Mouse (Mus musculus): ENCODE measurements around the gene Pnrc1. TPM values are rescaled to one million over a fixed set of nuclear protein-coding genes. Genes with fewer than 3 reads are reported as not detected.
"Not testable (repeated sequence)": the region's sequence is repeated elsewhere in the genome, so short reads cannot be mapped to it uniquely, and the experiment has no call there.

The Pnrc1 gene
- polyA plus RNA-seq, 1 experiment from 2014 or later: 81.9 TPM

- no peak for ATAC-seq (ENCODE audit: low FRiP score, low TSS enrichment)
- Histone ChIP-seq H3K27ac (ENCODE audit: low read length) (no peak overlapping the region), H3K4me1 (ENCODE audit: insufficient read depth, low read length) (no peaks in the 10 kb centered on the region), H3K9me3 (ENCODE audit: low read length) (no peaks in the 10 kb centered on the region), H3K4me2 (replicated peaks; ENCODE audit: low read depth, low read length) (no peak overlapping the region), H3K9ac (replicated peaks; ENCODE audit: low read length) (no peak overlapping the region), H3K4me3 (ENCODE audit: low read length) (no peak overlapping the region), H3K27me3 (ENCODE audit: insufficient read depth, low read length) (no peaks in the 10 kb centered on the region), H3K36me3 (ENCODE audit: insufficient read depth, low read length) (no peaks in the 10 kb centered on the region)
- 91% methylated on average over 1 of the region's 1 CpGs for WGBS
Observed at GRCm38 (mm10) chr4:33303057-33303456, 13.1 kb upstream of the Pnrc1 start.

DNA sequence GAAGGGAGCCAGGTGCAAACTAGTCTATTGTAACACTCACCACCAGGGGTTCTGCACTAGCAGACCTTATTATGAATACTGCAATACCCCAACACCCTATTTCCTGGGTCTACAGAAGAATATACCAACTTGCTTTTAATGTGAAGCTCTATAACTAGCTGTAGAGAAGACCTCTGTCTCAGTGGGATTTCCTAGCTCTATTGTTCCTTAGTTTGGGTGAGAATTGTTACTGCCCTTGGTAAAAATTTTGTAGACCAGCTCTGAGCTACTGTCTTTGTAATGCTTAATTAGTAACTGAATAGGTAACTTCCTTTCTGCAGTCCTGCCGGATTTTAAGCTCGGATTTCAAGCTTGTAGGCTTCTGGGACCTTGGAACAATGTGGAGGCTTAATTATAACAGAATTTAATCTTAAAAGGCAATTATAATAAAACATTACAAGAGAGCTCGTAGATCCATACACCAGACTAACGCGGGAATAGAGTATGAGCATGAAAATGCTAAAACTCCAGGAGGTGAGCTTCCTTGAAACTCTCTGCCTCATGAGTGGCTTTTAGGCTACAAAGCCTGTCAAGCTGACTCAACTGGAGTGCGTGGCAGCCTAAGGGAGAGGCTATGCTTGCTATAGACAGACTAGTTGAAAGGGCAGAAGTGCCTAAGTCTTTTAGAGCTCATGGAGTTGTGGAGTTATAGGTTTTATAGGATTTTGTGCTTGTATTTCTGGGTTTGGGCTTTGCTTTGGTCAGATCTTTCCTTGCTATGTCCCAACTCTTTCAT is 11.1 kb upstream of the Pnrc1 start:
- H3K27ac ChIP-seq (ENCODE audit: low read length); H3K9ac ChIP-seq (replicated peaks; ENCODE audit: low read length); H3K36me3 ChIP-seq (ENCODE audit: insufficient read depth, low read length); H3K4me2 ChIP-seq (replicated peaks; ENCODE audit: low read depth, low read length); H3K4me1 ChIP-seq (ENCODE audit: insufficient read depth, low read length); H3K27me3 ChIP-seq (ENCODE audit: insufficient read depth, low read length); ATAC-seq (ENCODE audit: low FRiP score, low TSS enrichment); H3K9me3 ChIP-seq (ENCODE audit: low read length); H3K4me3 ChIP-seq (ENCODE audit: low read length): not testable (repeated sequence)
- WGBS: 82% methylated on average over 6 of the region's 6 CpGs

- H3K36me3 ChIP-seq (ENCODE audit: insufficient read depth, low read length): no peaks in the 10 kb centered on the region
- no peaks in the 10 kb centered on the region; the same call in 1 of the 2 replicates for H3K4me1 ChIP-seq (ENCODE audit: insufficient read depth, low read length)
- no peaks in the 10 kb centered on the region for H3K27me3 ChIP-seq (ENCODE audit: insufficient read depth, low read length)
- H3K9ac ChIP-seq (replicated peaks; ENCODE audit: low read length): no peak overlapping the region
- 0 out of 2 replicates have a peak overlapping the region, but pooled peaks have one; percentile 21 for H3K4me2 ChIP-seq (replicated peaks; ENCODE audit: low read depth, low read length)
- H3K9me3 ChIP-seq (ENCODE audit: low read length): no peaks in the 10 kb centered on the region
- 22% methylated on average over 16 of the region's 16 CpGs for WGBS
- ATAC-seq (ENCODE audit: low FRiP score, low TSS enrichment): no peak
- no peak overlapping the region for H3K4me3 ChIP-seq (ENCODE audit: low read length)
- no peak overlapping the region for H3K27ac ChIP-seq (ENCODE audit: low read length)
Observed at GRCm38 (mm10) chr4:33292409-33293370, 2.7 kb upstream of the Pnrc1 start.

GRCm38 (mm10) chr4:33290878-33291277 is 915 bp upstream of the Pnrc1 start:
- Histone ChIP-seq H3K4me3 (ENCODE audit: low read length) (no peak overlapping the region), H3K9me3 (ENCODE audit: low read length) (no peaks in the 10 kb centered on the region), H3K27me3 (ENCODE audit: insufficient read depth, low read length) (no peaks in the 10 kb centered on the region), H3K36me3 (ENCODE audit: insufficient read depth, low read length) (no peaks in the 10 kb centered on the region), H3K4me1 (ENCODE audit: insufficient read depth, low read length) (no peaks in the 10 kb centered on the region; the same call in 1 of the 2 replicates), H3K27ac (ENCODE audit: low read length) (no peak overlapping the region), H3K9ac (replicated peaks; ENCODE audit: low read length) (no peak overlapping the region), H3K4me2 (replicated peaks; ENCODE audit: low read depth, low read length) (no peak overlapping the region)
- ATAC-seq (ENCODE audit: low FRiP score, low TSS enrichment): no peak
- 47% methylated on average over 4 of the region's 4 CpGs for WGBS

DNA sequence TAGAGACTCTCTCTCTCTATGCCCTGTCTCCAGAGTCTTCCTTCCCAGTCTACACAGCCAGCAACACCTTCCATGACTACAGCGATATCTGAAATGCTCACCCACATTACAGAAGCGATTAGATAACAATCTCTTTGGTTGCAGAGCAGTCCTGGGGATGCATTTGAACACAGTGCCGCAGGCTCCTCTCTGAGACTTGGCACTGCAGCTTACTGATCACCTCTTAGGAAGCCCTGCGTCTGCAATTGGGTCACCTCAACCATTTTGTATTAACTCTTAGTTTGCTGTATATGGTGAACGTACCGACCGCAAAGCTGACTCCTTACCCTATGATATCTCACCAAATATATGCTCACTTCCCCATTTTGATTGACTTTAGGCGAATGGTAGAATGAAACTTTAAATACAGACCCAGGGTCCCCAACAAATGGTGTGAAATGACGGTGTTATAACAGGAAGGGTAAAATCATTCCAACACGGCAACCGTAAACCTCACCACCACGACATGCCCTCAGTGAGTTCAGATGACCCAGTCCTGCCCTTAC is 785 bp downstream of the Pnrc1 start:
- Histone ChIP-seq H3K4me2 (replicated peaks; ENCODE audit: low read depth, low read length) (peak overlapping the region; percentile 46), H3K9ac (replicated peaks; ENCODE audit: low read length) (peak overlapping the region; percentile 39; the same call in 1 of the 2 replicates), H3K4me3 (ENCODE audit: low read length) (peak overlapping the region; percentile 40), H3K36me3 (ENCODE audit: insufficient read depth, low read length) (no peaks in the 10 kb centered on the region), H3K4me1 (ENCODE audit: insufficient read depth, low read length) (no peaks in the 10 kb centered on the region; the same call in 1 of the 2 replicates), H3K27me3 (ENCODE audit: insufficient read depth, low read length) (no peaks in the 10 kb centered on the region), H3K9me3 (ENCODE audit: low read length) (no peaks in the 10 kb centered on the region), H3K27ac (ENCODE audit: low read length) (no peak overlapping the region)
- 80% methylated on average over 12 of the region's 12 CpGs for WGBS
- ATAC-seq (ENCODE audit: low FRiP score, low TSS enrichment): no peak

GRCm38 (mm10) chr4:33285448-33285847 is 4.5 kb downstream of the Pnrc1 start:
- no peak overlapping the region for H3K4me3 ChIP-seq (ENCODE audit: low read length)
- H3K27me3 ChIP-seq (ENCODE audit: insufficient read depth, low read length): no peaks in the 10 kb centered on the region
- no peak overlapping the region for H3K9ac ChIP-seq (replicated peaks; ENCODE audit: low read length)
- no peak for ATAC-seq (ENCODE audit: low FRiP score, low TSS enrichment)
- H3K36me3 ChIP-seq (ENCODE audit: insufficient read depth, low read length): no peaks in the 10 kb centered on the region
- no peak overlapping the region for H3K4me2 ChIP-seq (replicated peaks; ENCODE audit: low read depth, low read length)
- H3K27ac ChIP-seq (ENCODE audit: low read length): no peak overlapping the region
- 88% methylated on average over 8 of the region's 8 CpGs for WGBS
- no peaks in the 10 kb centered on the region for H3K9me3 ChIP-seq (ENCODE audit: low read length)
- peaks cover 7% of the 10 kb centered on the region; the same call in 1 of the 2 replicates for H3K4me1 ChIP-seq (ENCODE audit: insufficient read depth, low read length)

GRCm38 (mm10) chr4:33284083-33284880 is 5.7 kb downstream of the Pnrc1 start:
- no peak overlapping the region for H3K4me2 ChIP-seq (replicated peaks; ENCODE audit: low read depth, low read length)
- ATAC-seq (ENCODE audit: low FRiP score, low TSS enrichment): no peak
- no peaks in the 10 kb centered on the region for H3K36me3 ChIP-seq (ENCODE audit: insufficient read depth, low read length)
- H3K9me3 ChIP-seq (ENCODE audit: low read length): no peaks in the 10 kb centered on the region
- no peak overlapping the region for H3K9ac ChIP-seq (replicated peaks; ENCODE audit: low read length)
- WGBS: 63% methylated on average over 5 of the region's 5 CpGs
- H3K4me1 ChIP-seq (ENCODE audit: insufficient read depth, low read length): 0 out of 2 replicates have a peak, but pooled peaks cover 7% of the 10 kb centered on the region
- no peak overlapping the region for H3K4me3 ChIP-seq (ENCODE audit: low read length)
- H3K27me3 ChIP-seq (ENCODE audit: insufficient read depth, low read length): no peaks in the 10 kb centered on the region
- H3K27ac ChIP-seq (ENCODE audit: low read length): no peak overlapping the region

GRCm38 (mm10) chr4:33281891-33282685 is 7.9 kb downstream of the Pnrc1 start:
- H3K27ac ChIP-seq (ENCODE audit: low read length): no peak overlapping the region
- no peak overlapping the region for H3K9ac ChIP-seq (replicated peaks; ENCODE audit: low read length)
- no peak for ATAC-seq (ENCODE audit: low FRiP score, low TSS enrichment)
- H3K36me3 ChIP-seq (ENCODE audit: insufficient read depth, low read length): no peaks in the 10 kb centered on the region
- 0 out of 2 replicates have a peak, but pooled peaks cover 7% of the 10 kb centered on the region for H3K4me1 ChIP-seq (ENCODE audit: insufficient read depth, low read length)
- WGBS: 67% methylated on average over 3 of the region's 3 CpGs
- no peaks in the 10 kb centered on the region for H3K9me3 ChIP-seq (ENCODE audit: low read length)
- no peak overlapping the region for H3K4me3 ChIP-seq (ENCODE audit: low read length)
- H3K27me3 ChIP-seq (ENCODE audit: insufficient read depth, low read length): no peaks in the 10 kb centered on the region
- no peak overlapping the region for H3K4me2 ChIP-seq (replicated peaks; ENCODE audit: low read depth, low read length)
